Mouse (Mus musculus) liver, embryonic 14.5 days (tissue): ENCODE data around the gene Rims3. TPM values are rescaled to one million over a fixed set of nuclear protein-coding genes. Genes with fewer than 3 reads are reported as not detected.
A peak's percentile ranks its signal among the peaks of the same experiment; 100 is the strongest.

Source experiments
- ATAC-seq: fragments of 200-750 bp; cut with Nextera tagmentation; 2 replicates; pipeline ENCODE4 v1.8.0; 2017; ENCODE audit warnings: moderate number of reproducible peaks, mild to moderate bottlenecking, moderate library complexity; ENCODE audit not compliant: insufficient read depth
- DNase-seq, 3 experiments: peaks; one replicate each; pipeline ENCODE4 v3.0.0-alpha.2; 2012 to 2013; ENCODE audit warnings: low read depth in 3 of 3, low spot score in 3 of 3
- H3K27ac ChIP-seq: fragments of 300-500 bp; sonication (generic); 2 replicates; pipeline ENCODE4 v1.5.1; 2014; ENCODE audit warnings: moderate library complexity, mild to moderate bottlenecking, control low read depth, inconsistent platforms
- H3K27me3 ChIP-seq: fragments of 300-500 bp; sonication (generic); 2 replicates; pipeline ENCODE4 v1.6.1; 2014; ENCODE audit warnings: mild to moderate bottlenecking, low read length, moderate library complexity; ENCODE audit not compliant: control insufficient read depth, insufficient read depth
- H3K36me3 ChIP-seq: fragments of 300-500 bp; sonication (generic); replicated peaks from 2 replicates; pipeline ENCODE4 v1.6.1; 2014; ENCODE audit warnings: low read depth; ENCODE audit not compliant: control insufficient read depth, insufficient read depth
- H3K4me1 ChIP-seq, 2 experiments: fragments of 200-500 bp in 1 of 2; fragments of 300-500 bp in 1 of 2; sonication (generic) in 1 of 2; replicated peaks; 2 replicates each; pipeline ENCODE4 v1.6.1; 2012 to 2014; ENCODE audit warnings: antibody characterized with exemption in 1 of 2, inconsistent platforms in 1 of 2, low read length in 1 of 2; ENCODE audit not compliant: control insufficient read depth in 2 of 2, insufficient read depth in 2 of 2
- H3K4me2 ChIP-seq: fragments of 300-500 bp; sonication (generic); 2 replicates; pipeline ENCODE4 v1.6.1; 2014; ENCODE audit warnings: low read depth, mild to moderate bottlenecking, control low read depth, moderate library complexity
- H3K4me3 ChIP-seq, 2 experiments: fragments of 200-500 bp in 1 of 2; fragments of 300-500 bp in 1 of 2; sonication (generic) in 1 of 2; 2 replicates each; pipeline ENCODE4 v1.5.1; 2012 to 2014; ENCODE audit warnings: low read depth in 2 of 2, low read length in 2 of 2, mild to moderate bottlenecking in 2 of 2, control low read depth in 1 of 2, inconsistent platforms in 1 of 2, moderate library complexity in 1 of 2; ENCODE audit not compliant: insufficient read depth in 1 of 2
- H3K9ac ChIP-seq: fragments of 300-500 bp; sonication (generic); replicated peaks from 2 replicates; pipeline ENCODE4 v1.6.1; 2014; ENCODE audit warnings: mild to moderate bottlenecking, control low read depth, moderate library complexity
- H3K9me3 ChIP-seq: fragments of 300-500 bp; sonication (generic); 2 replicates; pipeline ENCODE4 v1.6.1; 2016; ENCODE audit warnings: low read length, mixed read lengths; ENCODE audit not compliant: control insufficient read depth
- CTCF ChIP-seq: IDR thresholded peaks from 2 replicates; pipeline ENCODE4 v1.5.1; 2016; ENCODE audit warnings: antibody characterized with exemption, low read depth, control low read depth
- EP300 ChIP-seq: IDR thresholded peaks from 2 replicates; pipeline ENCODE4 v1.6.1; 2016; ENCODE audit warnings: antibody characterized with exemption, low read depth
- WGBS: fragments of 180-500 bp; shearing (Covaris S2); extraction: QIAGEN DNeasy Blood & Tissue Kit; methylation state at CpG from one replicate; pipeline ENCODE4 v1.1.7; 2014; ENCODE audit not compliant: insufficient replicate concordance; 5-methylcytosine and 5-hydroxymethylcytosine counted together
- polyA plus RNA-seq, 2 experiments: library from polyadenylated mRNA; depleted of rRNA in 1 of 2; stranded (reverse) in 1 of 2; unstranded in 1 of 2; fragments of >200 nt; fragmentation: Nextera tagmentation in 1 of 2; extraction: Ambion mirVana in 1 of 2; gene quantifications; 2 replicates each; pipeline versions ENCODE4 v1.2.1 to v1.2.3; 2012 to 2014

Rims3 gene
- 0.19 and 0.25 TPM in 2 replicates for polyA plus RNA-seq (2012; rRNA removed)
- 0.09 and 0.15 TPM in 2 replicates for polyA plus RNA-seq (2014; fragmentation: Nextera tagmentation; extraction: Ambion mirVana)

- no peak for TF ChIP-seq CTCF
- TF ChIP-seq EP300: no peak
- Histone ChIP-seq H3K27ac (no peak within 1 kb of the TSS), H3K4me2 (peak within 1 kb of the TSS; percentile 54), H3K27me3 (peaks cover 23% of the 10 kb centered on the region), H3K4me1 (no peaks in the 10 kb centered on the region), H3K9ac (no peak within 1 kb of the TSS), H3K9me3 (no peaks in the 10 kb centered on the region), H3K4me3 (peak within 1 kb of the TSS; percentile 47 to 58), H3K36me3 (no peaks in the 10 kb centered on the region)
- WGBS: 1% methylated on average over 66 of the region's 68 CpGs
- peak; percentile 60 for ATAC-seq
- DNase-seq: peak in 1 of 3 experiments; percentile 14
Measured at GRCm38 (mm10) chr4:120854588-120855319, at the start of gene Rims3. Gene Rims3 (plus strand): TSS chr4:120854816.

- Histone ChIP-seq H3K36me3 (no peaks in the 10 kb centered on the region), H3K4me3 (no peak overlapping the region), H3K9ac (no peak overlapping the region), H3K4me2 (peak overlapping the region; percentile 16; the same call in 1 of the 2 replicates), H3K27ac (no peak overlapping the region), H3K9me3 (no peaks in the 10 kb centered on the region), H3K4me1 (peaks cover 4% of the 10 kb centered on the region in 2 experiments; a peak in 3 of 4 replicates), H3K27me3 (no peaks in the 10 kb centered on the region)
- TF ChIP-seq EP300: no peak
- TF ChIP-seq CTCF: no peak
- DNase-seq (no peak), ATAC-seq (no peak)
Measured at GRCm38 (mm10) chr4:120805816-120806215, 48.8 kb upstream of the Rims3 start.

- peaks cover 16 to 23% of the 10 kb centered on the region in 2 experiments for H3K4me1 ChIP-seq
- H3K4me3 ChIP-seq: peak overlapping the region in 1 of 2 experiments; percentile 63; a peak in 2 of 4 replicates
- no peak for ATAC-seq
- no peak for DNase-seq
- 56% methylated on average over 1 of the region's 1 CpGs for WGBS
- no peaks in the 10 kb centered on the region for H3K27me3 ChIP-seq
- H3K9me3 ChIP-seq: no peaks in the 10 kb centered on the region
- H3K27ac ChIP-seq: no peak overlapping the region
- peak overlapping the region; percentile 81 for H3K4me2 ChIP-seq
- no peaks in the 10 kb centered on the region for H3K36me3 ChIP-seq
- TF ChIP-seq EP300: no peak
- TF ChIP-seq CTCF: no peak
- no peak overlapping the region for H3K9ac ChIP-seq
Measured at GRCm38 (mm10) chr4:120813762-120814161, 40.9 kb upstream of the Rims3 start.

GRCm38 (mm10) chr4:120814171-120814570, 40.4 kb upstream of the Rims3 start:
- no peak for DNase-seq
- Histone ChIP-seq H3K9me3 (no peaks in the 10 kb centered on the region), H3K27ac (peak overlapping the region; percentile 25; the same call in 1 of the 2 replicates), H3K4me2 (peak overlapping the region; percentile 81), H3K4me3 (peak overlapping the region; percentile 45 to 63), H3K36me3 (no peaks in the 10 kb centered on the region), H3K27me3 (no peaks in the 10 kb centered on the region), H3K9ac (peak overlapping the region; percentile 31; the same call in 1 of the 2 replicates), H3K4me1 (peaks cover 16 to 23% of the 10 kb centered on the region in 2 experiments)
- TF ChIP-seq EP300 (no peak), CTCF (no peak)
- 46% methylated on average over 4 of the region's 4 CpGs for WGBS
- ATAC-seq: no peak

- Histone ChIP-seq H3K9me3 (no peaks in the 10 kb centered on the region), H3K9ac (peak overlapping the region; percentile 68), H3K4me3 (peak overlapping the region; percentile 63 to 75), H3K4me1 (peaks cover 16 to 26% of the 10 kb centered on the region in 2 experiments), H3K36me3 (no peaks in the 10 kb centered on the region), H3K4me2 (peak overlapping the region; percentile 81), H3K27ac (peak overlapping the region; percentile 36), H3K27me3 (no peaks in the 10 kb centered on the region)
- DNase-seq: no peak
- WGBS: 30% methylated on average over 4 of the region's 4 CpGs
- no peak for ATAC-seq
- TF ChIP-seq CTCF (no peak), EP300 (no peak)
Measured at GRCm38 (mm10) chr4:120815163-120815562, 39.5 kb upstream of the Rims3 start.
